In the genomic region with DNA sequence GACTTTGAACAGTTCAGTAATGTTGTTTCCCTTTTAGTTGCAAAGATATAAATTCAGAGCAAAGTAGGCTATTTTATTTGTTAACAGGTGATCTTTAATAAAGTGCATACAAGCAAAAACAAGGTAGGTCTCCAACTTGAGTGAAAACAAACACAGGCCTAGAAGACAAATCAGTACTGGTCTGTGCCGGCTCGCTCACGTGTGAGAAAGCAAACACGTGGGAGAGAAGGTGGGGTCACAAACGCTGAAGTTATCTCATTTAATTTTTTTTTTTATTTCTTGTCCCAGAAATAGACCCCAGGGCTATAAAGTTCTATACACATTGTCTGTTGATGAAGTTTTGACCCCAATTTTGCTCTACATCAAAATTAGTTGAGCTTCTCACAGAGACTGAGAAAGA, we compare ENCODE assay signal across 10 mouse cellular contexts. TPM values are rescaled to one million over a fixed set of nuclear protein-coding genes. Genes with fewer than 3 reads are reported as not detected.
DNase-seq lines count a peak whose midpoint lies in the region; ATAC-seq lines count a peak whose summit lies in the region.
"Had no signal": no experiment of that assay in that cellular context is flagged by ENCODE, and none has a peak within 500 bp of the region (broad histone marks: within the 10 kb centered on the region; RNA-seq: fewer than 3 reads in every experiment).

No protein-coding gene starts in this region.

- H3K9ac ChIP-seq in kidney, embryonic 14.5 days (ENCODE audit: low read depth, low read length) = no peak overlapping the region
- no peak overlapping the region for H3K9ac ChIP-seq in embryonic facial prominence, embryonic 12.5 days
- H3K9ac ChIP-seq in hindbrain, embryonic 11.5 days (ENCODE audit: low read depth, low read length) = peak overlapping the region; percentile 99; the same call in 1 of the 2 replicates
- no peak overlapping the region for H3K9ac ChIP-seq in midbrain, embryonic 13.5 days (replicated peaks)

- no peaks in the 10 kb centered on the region for H3K9me3 ChIP-seq in kidney, embryonic 14.5 days (ENCODE audit: control insufficient read depth, low read length)
- H3K9me3 ChIP-seq in embryonic facial prominence, embryonic 12.5 days = no peaks in the 10 kb centered on the region
- H3K9me3 ChIP-seq in hindbrain, embryonic 11.5 days (ENCODE audit: control insufficient read depth, low read length) = no peaks in the 10 kb centered on the region
- no peaks in the 10 kb centered on the region for H3K9me3 ChIP-seq in midbrain, embryonic 13.5 days

- no peaks in the 10 kb centered on the region for H3K27me3 ChIP-seq in kidney, embryonic 14.5 days (ENCODE audit: control insufficient read depth, insufficient read depth, low read length)
- no peaks in the 10 kb centered on the region for H3K27me3 ChIP-seq in embryonic facial prominence, embryonic 12.5 days
- no peaks in the 10 kb centered on the region for H3K27me3 ChIP-seq in hindbrain, embryonic 11.5 days (ENCODE audit: control insufficient read depth, insufficient read depth, low read length)
- H3K27me3 ChIP-seq in midbrain, embryonic 13.5 days = no peaks in the 10 kb centered on the region

- peaks cover 9% of the 10 kb centered on the region; the same call in 1 of the 2 replicates for H3K4me1 ChIP-seq in kidney, embryonic 14.5 days (ENCODE audit: control insufficient read depth, insufficient read depth, low read length)
- peaks cover 21% of the 10 kb centered on the region; the same call in 1 of the 2 replicates for H3K4me1 ChIP-seq in embryonic facial prominence, embryonic 12.5 days
- no peaks in the 10 kb centered on the region for H3K4me1 ChIP-seq in hindbrain, embryonic 11.5 days (replicated peaks; ENCODE audit: control insufficient read depth, insufficient read depth, low read length)
- peaks cover 30% of the 10 kb centered on the region for H3K4me1 ChIP-seq in midbrain, embryonic 13.5 days (replicated peaks)

- H3K4me2 ChIP-seq in kidney, embryonic 14.5 days (replicated peaks; ENCODE audit: low read depth, low read length) = peak overlapping the region; percentile 95; the same call in 1 of the 2 replicates
- H3K4me2 ChIP-seq in embryonic facial prominence, embryonic 12.5 days (replicated peaks) = peak overlapping the region; percentile 99
- H3K4me2 ChIP-seq in hindbrain, embryonic 11.5 days (replicated peaks; ENCODE audit: low read depth, low read length) = peak overlapping the region; percentile 80
- peak overlapping the region; percentile 76 for H3K4me2 ChIP-seq in midbrain, embryonic 13.5 days (replicated peaks)

- 45% methylated on average over 5 of the region's 5 CpGs for WGBS in kidney, embryonic 14.5 days
- WGBS in embryonic facial prominence, embryonic 12.5 days = 37% methylated on average over 5 of the region's 5 CpGs
- WGBS in hindbrain, embryonic 11.5 days = 21% methylated on average over 5 of the region's 5 CpGs
- 21% methylated on average over 5 of the region's 5 CpGs for WGBS in midbrain, embryonic 13.5 days

- no peak for DNase-seq in kidney, adult 8-10 months
- peak; percentile 37 for DNase-seq in hindbrain, embryonic 11.5 days (ENCODE audit: low spot score)
- DNase-seq in layer of hippocampus, postnatal 14 days (ENCODE audit: low spot score in 2 of 2) = no peak
- DNase-seq in right cerebral cortex, postnatal 14 days = no peak
- DNase-seq in thymus, postnatal 10 days (ENCODE audit: low spot score in 2 of 2) = no peak
- DNase-seq: gastrocnemius, postnatal 10 days had no signal

- no peak for ATAC-seq in kidney, embryonic 14.5 days (ENCODE audit: low FRiP score, low TSS enrichment)
- ATAC-seq in embryonic facial prominence, embryonic 12.5 days (ENCODE audit: insufficient number of reproducible peaks, insufficient read depth, low FRiP score, low TSS enrichment) = no peak
- ATAC-seq in hindbrain, embryonic 11.5 days (ENCODE audit: low FRiP score) = no peak
- ATAC-seq in midbrain, embryonic 13.5 days = no peak

- H3K36me3 ChIP-seq in kidney, embryonic 14.5 days (ENCODE audit: control insufficient read depth, insufficient read depth, low read length) = no peaks in the 10 kb centered on the region
- H3K36me3 ChIP-seq in embryonic facial prominence, embryonic 12.5 days = no peaks in the 10 kb centered on the region
- H3K36me3 ChIP-seq in hindbrain, embryonic 11.5 days (ENCODE audit: control insufficient read depth, insufficient read depth, low read length) = no peaks in the 10 kb centered on the region
- no peaks in the 10 kb centered on the region for H3K36me3 ChIP-seq in midbrain, embryonic 13.5 days

- H3K4me3 ChIP-seq in kidney, embryonic 14.5 days (ENCODE audit: low read length) = peak overlapping the region; percentile 60; the same call in 1 of the 2 replicates
- no peak overlapping the region for H3K4me3 ChIP-seq in embryonic facial prominence, embryonic 12.5 days
- peak overlapping the region; percentile 70 for H3K4me3 ChIP-seq in hindbrain, embryonic 11.5 days (ENCODE audit: low read depth, low read length)
- peak overlapping the region; percentile 70 for H3K4me3 ChIP-seq in midbrain, embryonic 13.5 days (replicated peaks)

- no peak overlapping the region for H3K27ac ChIP-seq in kidney, embryonic 14.5 days (ENCODE audit: low read depth, low read length)
- no peak overlapping the region for H3K27ac ChIP-seq in embryonic facial prominence, embryonic 12.5 days
- H3K27ac ChIP-seq in hindbrain, embryonic 11.5 days (ENCODE audit: low read depth, low read length) = no peak overlapping the region
- no peak overlapping the region for H3K27ac ChIP-seq in midbrain, embryonic 13.5 days

RNA-seq across cellular contexts. Expression of a gene that starts 12.4 kb away (rescaled TPM):
- 9.4 and 10.0 TPM in 2 replicates for polyA plus RNA-seq in kidney, embryonic 14.5 days (2014; fragmentation: Nextera tagmentation; extraction: Ambion mirVana)
- 16.4 and 18.7 TPM in 2 replicates for polyA plus RNA-seq in embryonic facial prominence, embryonic 12.5 days (2016; fragmentation: Nextera tagmentation; extraction: Ambion mirVana)
- polyA plus RNA-seq in hindbrain, embryonic 11.5 days (2014; fragmentation: Nextera tagmentation; extraction: Ambion mirVana) = 8.5 and 10.7 TPM in 2 replicates
- 14.7 and 17.1 TPM in 2 replicates for polyA plus RNA-seq in midbrain, embryonic 13.5 days (2015; fragmentation: Nextera tagmentation; extraction: Ambion mirVana)
- total RNA-seq in layer of hippocampus, postnatal 14 days (2021) = 1 to 10 TPM; 2.9 to 4.8 TPM

RNA-seq across cellular contexts. Expression of a gene that starts 23.7 kb away (rescaled TPM):
- 10.5 and 11.4 TPM in 2 replicates for polyA plus RNA-seq in kidney, embryonic 14.5 days (2014; fragmentation: Nextera tagmentation; extraction: Ambion mirVana)
- polyA plus RNA-seq in embryonic facial prominence, embryonic 12.5 days (2016; fragmentation: Nextera tagmentation; extraction: Ambion mirVana) = 14.2 and 14.7 TPM in 2 replicates
- 19.6 and 20.1 TPM in 2 replicates for polyA plus RNA-seq in hindbrain, embryonic 11.5 days (2014; fragmentation: Nextera tagmentation; extraction: Ambion mirVana)
- polyA plus RNA-seq in midbrain, embryonic 13.5 days (2015; fragmentation: Nextera tagmentation; extraction: Ambion mirVana) = 17.8 and 18.3 TPM in 2 replicates
- total RNA-seq in layer of hippocampus, postnatal 14 days (2021) = 10 to 100 TPM; 15.4 to 16.8 TPM
- total RNA-seq: common myeloid progenitor, adult 5-6 weeks had no signal

RNA-seq across cellular contexts. Expression of a gene that starts 28.4 kb away (rescaled TPM):
- not detected in 2 replicates for polyA plus RNA-seq in kidney, embryonic 14.5 days (2014; fragmentation: Nextera tagmentation; extraction: Ambion mirVana)
- polyA plus RNA-seq in embryonic facial prominence, embryonic 12.5 days (2016; fragmentation: Nextera tagmentation; extraction: Ambion mirVana) = not detected in 2 replicates
- not detected in 2 replicates for polyA plus RNA-seq in hindbrain, embryonic 11.5 days (2014; fragmentation: Nextera tagmentation; extraction: Ambion mirVana)
- polyA plus RNA-seq in midbrain, embryonic 13.5 days (2015; fragmentation: Nextera tagmentation; extraction: Ambion mirVana) = not detected in 2 replicates
- not detected for total RNA-seq in layer of hippocampus, postnatal 14 days (2021)
- total RNA-seq: common myeloid progenitor, adult 5-6 weeks; gastrocnemius, postnatal 10 days had no signal

RNA-seq across cellular contexts. Expression of a gene that starts 29.9 kb away (rescaled TPM):
- polyA plus RNA-seq in kidney, embryonic 14.5 days (2014; fragmentation: Nextera tagmentation; extraction: Ambion mirVana) = 58.7 and 74.9 TPM in 2 replicates
- 69.9 and 73.8 TPM in 2 replicates for polyA plus RNA-seq in embryonic facial prominence, embryonic 12.5 days (2016; fragmentation: Nextera tagmentation; extraction: Ambion mirVana)
- 48.0 and 62.2 TPM in 2 replicates for polyA plus RNA-seq in hindbrain, embryonic 11.5 days (2014; fragmentation: Nextera tagmentation; extraction: Ambion mirVana)
- 69.6 and 75.2 TPM in 2 replicates for polyA plus RNA-seq in midbrain, embryonic 13.5 days (2015; fragmentation: Nextera tagmentation; extraction: Ambion mirVana)
- total RNA-seq in layer of hippocampus, postnatal 14 days (2021) = 10 to 100 TPM; 51.0 to 63.0 TPM
